Mouse (Mus musculus): Measurements from ENCODE around the gene Rmnd5a.
A peak's percentile ranks its signal among the peaks of the same experiment; 100 is the strongest.

Gene Rmnd5a

GRCm38 (mm10) chr6:71372041-71372720, 68.3 kb downstream of the Rmnd5a start:
- no peak for DNase-seq (ENCODE audit: low read depth, low spot score)

GRCm38 (mm10) chr6:71371085-71371605, 69.3 kb downstream of the Rmnd5a start:
- DNase-seq (ENCODE audit: low read depth, low spot score), result no peak

GRCm38 (mm10) chr6:71369416-71369815, 71.0 kb downstream of the Rmnd5a start:
- no peak for DNase-seq (ENCODE audit: low read depth, low spot score)

- no peak for DNase-seq (ENCODE audit: low read depth, low spot score)
These were observed 76.4 kb downstream of the Rmnd5a start for GRCm38 (mm10) chr6:71363995-71364394.

GRCm38 (mm10) chr6:71361156-71361670, 79.2 kb downstream of the Rmnd5a start:
- DNase-seq (ENCODE audit: low read depth, low spot score), result no peak

GRCm38 (mm10) chr6:71360751-71361150, 79.7 kb downstream of the Rmnd5a start:
- no peak for DNase-seq (ENCODE audit: low read depth, low spot score)

GRCm38 (mm10) chr6:71360221-71360620, 80.2 kb downstream of the Rmnd5a start:
- DNase-seq (ENCODE audit: low read depth, low spot score), result no peak

GRCm38 (mm10) chr6:71357493-71357892, 82.9 kb downstream of the Rmnd5a start:
- no peak for DNase-seq (ENCODE audit: low read depth, low spot score)

- no peak for DNase-seq (ENCODE audit: low read depth, low spot score)
These were observed 86.7 kb downstream of the Rmnd5a start for GRCm38 (mm10) chr6:71353722-71354121.

- DNase-seq (ENCODE audit: low read depth, low spot score), result no peak
These were observed 87.5 kb downstream of the Rmnd5a start for GRCm38 (mm10) chr6:71352866-71353427.

- no peak for DNase-seq (ENCODE audit: low read depth, low spot score)
These were observed 88.2 kb downstream of the Rmnd5a start for GRCm38 (mm10) chr6:71352201-71352600.

GRCm38 (mm10) chr6:71351201-71351600, 89.2 kb downstream of the Rmnd5a start:
- DNase-seq (ENCODE audit: low read depth, low spot score), result no peak

- peak; percentile 55 for DNase-seq (ENCODE audit: low read depth, low spot score)
These were observed 92.4 kb downstream of the Rmnd5a start for GRCm38 (mm10) chr6:71348006-71348405.

- no peak for DNase-seq (ENCODE audit: low read depth, low spot score)
These were observed 99.3 kb downstream of the Rmnd5a start for GRCm38 (mm10) chr6:71341179-71341578.

GRCm38 (mm10) chr6:71339351-71339750, 101.1 kb downstream of the Rmnd5a start:
- DNase-seq (ENCODE audit: low read depth, low spot score), result no peak

- DNase-seq (ENCODE audit: low read depth, low spot score), result no peak
These were observed 101.5 kb downstream of the Rmnd5a start for GRCm38 (mm10) chr6:71338941-71339340.
